Mouse (Mus musculus) layer of hippocampus, adult 8-10 months (tissue): ENCODE results near the gene Focad. TPM values are rescaled to one million over a fixed set of nuclear protein-coding genes. Genes with fewer than 3 reads are reported as not detected.

Source experiments
- DNase-seq, 2 experiments: peaks; one replicate each; pipeline ENCODE4 v3.0.0; 2022; ENCODE audit warnings: low spot score in 2 of 2
- total RNA-seq, 4 experiments: library from RNA; stranded (reverse); gene quantifications; 2 replicates each; pipeline ENCODE4 v1.2.4; 2022

Gene Focad
- total RNA-seq, 4 experiments from 2014 or later = 64.5 to 80.0 (median 75.5) TPM

- DNase-seq = no peak
Observed at GRCm38 (mm10) chr4:88300832-88301621, 206.6 kb downstream of the Focad start.

- no peak for DNase-seq
Observed at GRCm38 (mm10) chr4:88302291-88302690, 207.9 kb downstream of the Focad start.

GRCm38 (mm10) chr4:88307691-88308090, 213.3 kb downstream of the Focad start:
- DNase-seq = no peak

- no peak for DNase-seq
Observed at GRCm38 (mm10) chr4:88308342-88309116, 214.1 kb downstream of the Focad start.

DNA sequence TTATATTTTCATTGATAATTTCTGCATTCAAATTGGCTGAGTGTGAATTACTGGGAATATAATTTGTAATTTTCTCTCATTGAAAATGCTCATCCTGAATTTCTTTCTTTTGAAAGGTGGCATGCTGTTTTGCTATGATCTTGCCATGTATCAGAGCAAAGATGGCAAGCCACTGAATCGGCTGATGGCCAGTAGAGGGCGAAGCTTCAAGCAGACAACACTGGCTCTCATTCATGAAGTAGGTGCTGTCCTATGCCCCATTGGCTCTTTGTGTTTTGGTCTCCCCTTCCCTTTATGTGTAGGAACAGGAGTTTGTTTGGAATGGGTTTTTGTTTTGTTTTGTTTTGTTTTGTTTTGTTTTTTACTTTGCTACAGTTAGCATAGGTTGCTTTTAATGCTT, 215.2 kb downstream of the Focad start:
- DNase-seq = peak in 1 of 2 experiments; percentile 19

DNA sequence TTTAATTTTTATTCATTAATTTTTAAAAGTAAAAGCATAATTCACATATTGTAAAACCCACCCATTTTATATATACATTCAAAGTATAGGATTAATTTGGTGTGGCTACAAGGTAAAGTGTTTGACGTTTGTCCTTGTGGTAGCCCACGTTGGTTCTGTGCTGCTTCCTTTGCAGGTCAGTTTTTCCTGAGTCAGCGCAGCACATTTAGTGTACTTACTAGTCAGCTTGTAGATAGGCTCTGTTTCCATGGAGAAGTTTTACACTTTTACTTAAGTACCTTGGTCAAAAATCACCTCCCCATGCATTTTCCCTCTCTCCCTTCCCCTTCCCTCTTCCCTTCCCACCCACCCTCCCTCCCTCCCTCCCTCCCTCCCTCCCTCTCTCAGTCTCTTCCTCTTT, 220.5 kb downstream of the Focad start:
- DNase-seq = no peak

GRCm38 (mm10) chr4:88320067-88320466, 225.6 kb downstream of the Focad start:
- no peak for DNase-seq

DNA sequence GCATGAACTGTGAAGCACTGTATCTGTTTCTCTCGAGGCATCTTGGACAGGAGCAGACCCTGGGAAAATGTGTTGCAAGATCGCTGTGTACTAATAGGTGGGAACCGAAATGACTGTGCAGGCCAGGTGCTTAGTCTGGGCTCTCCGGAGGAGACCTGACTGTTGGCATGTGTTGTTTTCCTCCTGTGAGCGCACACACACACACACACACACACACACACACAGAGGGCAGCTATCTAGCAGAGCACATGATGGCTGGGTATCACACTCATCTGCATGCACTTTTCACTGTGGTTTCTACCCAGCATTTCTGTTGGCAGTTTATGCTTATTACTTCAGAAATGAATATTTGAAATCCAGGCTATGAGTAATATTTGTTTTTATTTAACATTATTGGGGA, 231.0 kb downstream of the Focad start:
- DNase-seq = no peak

DNA sequence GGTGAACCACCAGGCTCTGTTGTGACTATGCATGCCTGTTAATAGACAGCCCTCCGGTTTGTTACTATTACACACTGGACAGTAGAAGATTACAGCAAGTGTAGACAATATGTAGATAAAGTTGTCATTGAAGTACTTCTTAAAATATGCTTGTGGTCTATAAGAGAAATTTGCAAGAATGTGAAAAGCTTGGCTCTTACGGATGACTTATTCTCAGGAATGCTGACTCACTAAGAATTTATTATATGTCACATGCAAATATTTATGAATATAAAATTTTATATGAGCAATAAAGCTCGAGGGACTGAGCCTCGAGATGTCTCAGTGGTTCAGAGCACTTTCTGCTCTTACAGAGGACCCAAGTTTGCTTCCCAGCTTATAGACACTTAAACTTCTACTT, 240.1 kb downstream of the Focad start:
- no peak for DNase-seq

DNA sequence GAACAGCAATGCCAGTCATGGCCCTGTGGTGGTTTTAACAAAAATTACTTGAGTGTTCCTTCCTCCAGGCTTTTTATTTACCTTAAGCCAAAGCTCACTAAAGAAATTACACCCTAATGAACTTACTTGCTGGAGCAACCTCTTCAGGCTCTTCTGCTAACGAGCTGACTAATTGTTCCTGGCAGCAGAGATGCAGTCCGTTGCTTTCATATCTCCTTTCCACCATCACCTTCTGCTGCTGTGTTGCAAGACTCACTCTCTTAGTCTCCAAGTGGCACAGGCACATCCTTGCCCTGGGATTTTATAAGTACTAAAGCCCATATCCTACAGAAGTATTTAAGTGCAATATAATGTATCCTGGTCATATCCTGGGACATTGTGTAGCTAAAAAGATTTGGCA, 242.3 kb downstream of the Focad start:
- no peak for DNase-seq

DNA sequence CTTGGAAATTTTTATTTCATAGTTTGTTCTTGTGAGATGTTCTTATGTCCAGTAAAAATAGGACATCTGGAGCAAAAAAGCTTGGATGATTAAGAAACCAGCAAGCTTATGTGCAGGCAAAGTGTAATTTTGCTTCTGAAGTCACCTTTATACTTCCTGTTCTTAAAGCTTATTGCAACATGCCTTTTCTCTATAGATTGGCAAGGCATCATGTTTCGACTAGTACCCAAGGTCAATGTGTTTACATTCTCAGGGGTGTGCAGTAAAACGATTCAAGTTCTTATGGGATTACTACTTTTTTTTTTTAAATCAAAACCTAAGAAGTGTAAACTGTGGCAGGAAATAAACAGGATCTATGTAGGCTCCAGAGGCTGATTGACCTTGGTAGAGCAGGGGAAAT, 242.9 kb downstream of the Focad start:
- no peak for DNase-seq

- no peak for DNase-seq
Observed at GRCm38 (mm10) chr4:88338130-88338529, 243.7 kb downstream of the Focad start.

GRCm38 (mm10) chr4:88344468-88344867, 250.0 kb downstream of the Focad start:
- peak; percentile 36 to 60 for DNase-seq

DNA sequence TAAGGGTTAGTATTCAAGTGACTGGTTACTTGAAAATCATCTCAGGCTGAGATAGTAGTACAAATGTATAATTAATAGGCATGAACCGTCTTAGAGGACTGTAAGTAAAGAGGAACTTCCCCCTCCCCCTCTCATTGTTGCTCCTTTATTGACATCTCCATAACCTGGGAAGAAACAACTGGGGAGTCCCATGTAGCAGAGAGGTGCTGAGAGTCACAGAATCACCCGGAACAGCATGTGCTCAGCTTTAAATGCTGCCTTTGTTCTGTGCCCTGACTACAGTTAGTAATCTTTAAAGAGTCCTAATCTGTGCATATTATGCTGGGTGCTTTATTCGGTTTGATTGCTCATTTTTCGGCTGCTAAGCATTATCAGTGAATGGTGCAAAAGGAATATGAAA, 250.6 kb downstream of the Focad start:
- no peak for DNase-seq

GRCm38 (mm10) chr4:88345938-88346337, 251.5 kb downstream of the Focad start:
- peak; percentile 52 to 62 for DNase-seq

DNA sequence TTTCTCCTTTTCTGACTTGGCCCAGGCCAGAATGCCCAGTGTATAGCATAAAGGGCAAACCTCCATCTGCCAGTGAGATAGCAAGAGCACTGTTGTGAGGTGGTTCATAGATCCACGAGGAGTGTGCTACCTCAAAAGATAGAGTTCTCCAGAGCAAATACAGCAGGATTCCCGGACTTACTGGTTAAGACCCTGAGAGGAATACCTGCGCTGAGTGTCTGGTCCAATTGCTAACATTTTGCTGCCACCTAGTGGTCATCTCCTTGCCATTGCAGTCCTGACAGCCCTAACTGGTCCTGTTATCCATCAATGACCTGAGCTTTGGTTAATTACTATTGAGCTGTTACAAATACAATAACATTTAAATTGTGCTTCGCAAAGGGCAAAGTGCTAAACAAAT, 256.5 kb downstream of the Focad start:
- DNase-seq = peak; percentile 54 to 68

GRCm38 (mm10) chr4:88356652-88357051, 262.2 kb downstream of the Focad start:
- DNase-seq = no peak

GRCm38 (mm10) chr4:88357431-88357830, 263.0 kb downstream of the Focad start:
- no peak for DNase-seq

DNA sequence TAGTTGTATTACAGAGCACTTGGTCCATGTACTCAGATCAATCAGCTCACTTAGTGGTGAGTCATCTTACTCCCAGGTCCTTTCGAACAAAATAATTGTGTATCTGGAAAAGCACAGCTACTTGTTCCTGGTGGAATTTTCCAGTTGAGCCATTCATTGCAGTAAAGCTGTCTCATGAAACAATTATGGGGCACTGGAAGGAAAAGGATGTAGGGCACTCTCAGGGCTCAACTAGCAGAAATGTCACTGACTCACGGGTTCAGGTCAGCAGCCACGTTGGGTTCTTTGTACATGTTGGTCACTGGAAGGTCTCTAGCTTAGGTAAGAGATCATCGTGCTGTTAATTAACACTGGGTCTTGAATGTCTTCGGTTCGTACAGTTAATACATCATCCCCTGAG, 275.5 kb downstream of the Focad start:
- no peak for DNase-seq

- DNase-seq = no peak
Observed at GRCm38 (mm10) chr4:88370819-88371218, 276.4 kb downstream of the Focad start.

DNA sequence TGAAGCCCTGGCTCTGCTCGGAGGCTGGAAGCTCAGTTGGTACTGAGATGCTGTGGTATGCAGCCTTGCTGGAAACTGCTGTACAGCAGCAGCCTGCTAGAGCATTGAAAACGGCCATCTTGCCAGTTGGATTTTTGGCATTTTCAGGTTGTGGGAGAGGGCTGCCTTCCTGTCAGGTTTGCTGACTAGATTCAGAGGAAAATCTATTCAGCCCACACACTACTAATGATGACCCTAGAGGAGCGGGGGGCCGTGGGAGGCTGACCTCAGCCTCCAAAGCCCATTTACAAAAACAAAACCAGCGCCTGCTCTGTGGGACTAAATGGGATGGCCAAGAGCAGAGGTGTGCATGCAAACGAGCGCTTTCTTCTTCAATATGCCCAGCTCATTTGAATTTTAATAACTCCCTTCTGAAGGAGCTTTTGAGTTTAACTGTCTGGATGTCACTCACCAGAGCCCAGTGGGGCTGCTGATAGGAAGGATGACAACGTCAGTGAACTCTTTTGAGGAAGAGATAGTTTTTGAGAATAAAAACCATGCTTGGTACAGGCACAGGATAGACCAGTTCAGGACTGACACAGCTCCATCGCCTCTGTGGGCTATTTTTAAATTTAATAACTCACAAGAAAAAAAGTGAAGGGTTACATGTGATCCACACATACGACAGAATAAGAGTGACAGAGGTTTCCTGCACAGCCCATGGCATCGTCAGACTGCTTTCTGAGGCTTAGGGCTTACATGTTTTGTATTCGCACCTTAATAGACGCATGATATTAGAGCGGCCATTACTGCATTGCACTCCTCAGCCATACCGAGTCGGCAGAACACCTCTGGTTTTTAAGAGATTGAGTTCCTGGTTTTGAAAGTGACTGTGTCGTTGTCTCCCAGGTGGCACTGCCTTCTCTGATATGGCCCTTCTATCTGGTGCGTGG, 278.1 kb downstream of the Focad start:
- no peak for DNase-seq

DNA sequence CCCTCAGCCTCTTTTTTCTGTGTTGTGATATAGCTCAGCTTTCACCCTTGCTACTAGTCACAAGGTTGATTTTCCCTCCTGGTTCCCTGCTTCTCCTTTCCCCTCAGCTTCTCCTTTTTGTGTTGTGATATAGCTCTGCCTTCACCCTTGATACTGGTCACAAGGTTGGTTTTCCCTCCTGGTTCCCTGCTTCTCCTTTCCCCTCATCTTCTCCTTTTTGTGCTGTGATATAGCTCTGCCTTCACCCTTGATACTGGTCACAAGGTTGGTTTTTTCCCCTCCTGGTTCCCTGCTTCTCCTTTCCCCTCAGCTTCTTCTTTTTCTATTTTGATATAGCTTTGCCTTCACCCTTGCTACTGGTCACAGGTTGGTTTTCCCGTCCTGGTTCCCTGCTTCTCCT, 295.6 kb downstream of the Focad start:
- DNase-seq = no peak
